Mouse (Mus musculus): ENCODE measurements around the gene Cdca3. TPM values are rescaled to one million over a fixed set of nuclear protein-coding genes. Genes with fewer than 3 reads are reported as not detected.
"Not testable (repeated sequence)": the region's sequence is repeated elsewhere in the genome, so short reads cannot be mapped to it uniquely, and the experiment has no call there.

Gene Cdca3
- polyA plus RNA-seq, 1 experiment from 2014 or later = 202 TPM

GRCm38 (mm10) chr6:124802400-124802799 is 26.9 kb upstream of the Cdca3 start:
- H3K9ac ChIP-seq = peak overlapping the region; percentile 43; the same call in 1 of the 2 replicates
- H3K9me3 ChIP-seq (replicated peaks); H3K27me3 ChIP-seq; H3K36me3 ChIP-seq: not testable (repeated sequence)
- peak overlapping the region; percentile 66 for H3K4me2 ChIP-seq
- H3K27ac ChIP-seq = peak overlapping the region; percentile 83
- DNase-seq (peak; percentile 56), ATAC-seq (ENCODE audit: low read depth) (peak; percentile 17; the same call in 1 of the 2 replicates)
- WGBS (ENCODE audit: insufficient replicate concordance) = 7% methylated on average over 5 of the region's 9 CpGs
- peaks cover 39% of the 10 kb centered on the region for H3K4me1 ChIP-seq (replicated peaks)
- H3K4me3 ChIP-seq (replicated peaks) = peak overlapping the region; percentile 43

- WGBS (ENCODE audit: insufficient replicate concordance) = 68% methylated on average over 3 of the region's 3 CpGs
- H3K9me3 ChIP-seq (replicated peaks) = no peaks in the 10 kb centered on the region
- H3K9ac ChIP-seq = no peak overlapping the region
- H3K27ac ChIP-seq = no peak overlapping the region
- DNase-seq = no peak
- no peaks in the 10 kb centered on the region for H3K27me3 ChIP-seq
- H3K4me3 ChIP-seq (replicated peaks) = no peak overlapping the region
- H3K4me1 ChIP-seq (replicated peaks) = peaks cover 45% of the 10 kb centered on the region
- H3K4me2 ChIP-seq = peak overlapping the region; percentile 66; the same call in 1 of the 2 replicates
- no peaks in the 10 kb centered on the region for H3K36me3 ChIP-seq
- ATAC-seq (ENCODE audit: low read depth) = no peak
These were observed 26.3 kb upstream of the Cdca3 start for GRCm38 (mm10) chr6:124803061-124803460.

GRCm38 (mm10) chr6:124803691-124804090 is 25.7 kb upstream of the Cdca3 start:
- WGBS (ENCODE audit: insufficient replicate concordance) = 84% methylated on average over 4 of the region's 4 CpGs
- not testable (repeated sequence) for H3K27ac ChIP-seq; H3K27me3 ChIP-seq; DNase-seq; H3K9ac ChIP-seq; H3K4me3 ChIP-seq (replicated peaks); H3K9me3 ChIP-seq (replicated peaks); H3K36me3 ChIP-seq; ATAC-seq (ENCODE audit: low read depth); H3K4me2 ChIP-seq
- peaks cover 51% of the 10 kb centered on the region for H3K4me1 ChIP-seq (replicated peaks)

DNA sequence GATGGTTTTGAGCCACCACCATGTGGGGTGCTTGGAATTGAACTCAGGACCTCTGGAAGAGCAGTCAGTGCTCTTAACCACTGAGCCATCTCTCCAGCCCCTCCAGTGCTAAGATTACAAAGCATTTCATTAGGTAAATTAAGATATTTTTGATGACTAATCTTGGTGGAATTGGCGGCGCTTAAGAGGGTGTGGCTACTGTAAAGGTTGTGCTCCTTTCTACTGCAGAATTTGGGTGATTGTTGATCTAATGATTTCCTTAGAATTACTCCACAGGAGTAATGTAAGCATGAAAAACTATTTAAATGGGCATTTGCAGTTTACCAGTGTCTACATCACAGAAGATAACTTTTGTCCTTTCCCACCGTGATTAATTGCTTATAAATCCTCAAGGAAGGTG is 25.0 kb upstream of the Cdca3 start:
- WGBS (ENCODE audit: insufficient replicate concordance) = 60% methylated on average over 3 of the region's 3 CpGs
- H3K4me3 ChIP-seq (replicated peaks) = no peak overlapping the region
- no peak for ATAC-seq (ENCODE audit: low read depth)
- no peaks in the 10 kb centered on the region for H3K36me3 ChIP-seq
- H3K4me1 ChIP-seq (replicated peaks) = peaks cover 56% of the 10 kb centered on the region
- no peak for DNase-seq
- no peaks in the 10 kb centered on the region for H3K27me3 ChIP-seq
- H3K9ac ChIP-seq = no peak overlapping the region
- no peaks in the 10 kb centered on the region for H3K9me3 ChIP-seq (replicated peaks)
- H3K27ac ChIP-seq = peak overlapping the region; percentile 89
- H3K4me2 ChIP-seq = no peak overlapping the region

DNA sequence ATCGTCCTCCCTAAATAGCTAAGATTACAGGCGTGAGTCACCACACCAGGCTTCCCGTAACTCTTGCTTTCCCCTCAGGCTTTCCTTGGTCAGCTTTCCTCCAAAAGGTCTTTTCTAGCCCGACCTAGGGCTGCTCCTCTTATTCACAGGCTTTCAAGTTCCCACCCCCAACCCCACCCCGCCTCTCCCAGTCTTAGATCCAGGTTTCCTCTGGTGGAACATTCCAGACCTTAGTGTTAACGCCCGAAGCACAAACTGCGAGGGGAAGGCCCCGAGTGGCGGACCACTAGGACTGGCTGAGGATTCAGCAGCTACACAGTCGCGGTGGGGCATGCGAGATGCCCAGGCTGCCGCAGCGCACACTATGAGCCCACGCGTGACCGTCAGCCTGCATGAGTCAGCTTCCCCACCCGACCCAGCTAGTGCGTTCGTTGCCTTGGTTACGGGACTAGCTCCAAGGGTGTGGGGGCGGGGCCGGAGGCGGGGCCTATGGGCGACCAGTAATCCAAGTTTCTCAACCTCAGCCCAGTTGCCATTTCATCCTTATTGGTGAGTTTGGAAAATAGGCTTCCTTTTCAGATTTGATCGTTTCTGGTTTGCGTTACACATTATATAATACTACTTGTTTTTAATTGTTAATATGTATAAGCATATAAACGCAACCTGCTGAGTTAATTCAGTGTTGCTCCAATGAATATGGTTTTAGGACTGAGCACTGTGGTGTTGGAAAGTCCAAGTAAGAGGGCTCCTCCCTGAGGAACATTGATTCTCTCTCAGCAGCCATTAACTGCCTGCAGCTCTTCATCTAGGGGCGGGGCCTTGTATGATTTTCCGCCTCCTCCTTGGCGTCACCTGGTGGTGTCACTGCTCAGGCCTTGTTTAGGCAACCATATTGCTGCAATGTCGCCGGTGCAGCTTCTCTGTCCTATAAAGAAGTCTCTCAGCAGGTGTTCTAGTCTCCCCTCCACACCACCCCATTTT is 23.7 kb upstream of the Cdca3 start:
- DNase-seq (peak; percentile 90), ATAC-seq (ENCODE audit: low read depth) (peak; percentile 69)
- H3K9me3 ChIP-seq (replicated peaks) = no peaks in the 10 kb centered on the region
- H3K9ac ChIP-seq = peak overlapping the region; percentile 68
- H3K4me1 ChIP-seq (replicated peaks) = peaks cover 69% of the 10 kb centered on the region
- 4% methylated on average over 34 of the region's 34 CpGs for WGBS (ENCODE audit: insufficient replicate concordance)
- H3K27ac ChIP-seq = peak overlapping the region; percentile 89
- no peaks in the 10 kb centered on the region for H3K27me3 ChIP-seq
- peak overlapping the region; percentile 83 for H3K4me2 ChIP-seq
- H3K36me3 ChIP-seq = peaks cover 10% of the 10 kb centered on the region
- H3K4me3 ChIP-seq (replicated peaks) = peak overlapping the region; percentile 63

DNA sequence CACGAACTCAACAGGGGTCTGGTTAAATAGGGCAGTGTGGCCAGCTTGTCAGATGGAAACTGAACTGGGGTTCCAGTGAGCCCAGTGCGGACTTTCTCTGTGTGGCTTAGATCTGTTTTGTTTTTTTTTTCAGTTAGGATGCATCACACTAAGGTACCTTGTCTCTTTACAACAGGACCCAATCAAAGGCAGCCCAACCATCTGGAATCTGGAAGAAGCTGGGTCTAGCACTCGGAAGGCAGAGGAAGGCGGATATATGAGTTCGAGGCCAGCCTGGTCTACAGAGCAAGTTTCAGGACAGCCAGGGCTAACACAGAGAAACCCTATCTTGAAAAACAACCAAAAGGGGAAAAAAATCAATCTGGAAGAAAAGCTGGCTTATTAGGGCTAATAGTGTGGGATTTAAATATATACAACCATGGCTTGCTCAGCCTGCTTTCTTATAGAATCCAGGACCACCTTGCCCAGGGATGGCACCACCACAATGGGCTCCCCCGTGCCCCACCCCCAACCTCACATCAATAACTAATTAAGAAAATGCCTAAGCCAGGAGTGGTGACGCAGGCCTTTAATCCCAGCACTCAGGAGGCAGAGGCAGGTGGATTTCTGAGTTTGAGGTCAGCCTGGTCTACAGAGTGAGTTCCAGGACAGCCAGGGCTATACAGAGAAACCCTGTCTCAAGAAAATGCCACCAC is 22.8 kb upstream of the Cdca3 start:
- Histone ChIP-seq H3K4me2 (peak overlapping the region; percentile 83), H3K27ac (peak overlapping the region; percentile 89), H3K4me1 (replicated peaks) (peaks cover 77% of the 10 kb centered on the region), H3K9ac (peak overlapping the region; percentile 59), H3K36me3 (peaks cover 19% of the 10 kb centered on the region), H3K4me3 (replicated peaks) (peak overlapping the region; percentile 63), H3K27me3 (no peaks in the 10 kb centered on the region), H3K9me3 (replicated peaks) (no peaks in the 10 kb centered on the region)
- DNase-seq (no peak), ATAC-seq (ENCODE audit: low read depth) (no peak)
- WGBS (ENCODE audit: insufficient replicate concordance) = 77% methylated on average over 7 of the region's 7 CpGs

GRCm38 (mm10) chr6:124807366-124807765 is 22.0 kb upstream of the Cdca3 start:
- Histone ChIP-seq H3K27ac (peak overlapping the region; percentile 97), H3K9me3 (replicated peaks) (no peaks in the 10 kb centered on the region), H3K27me3 (no peaks in the 10 kb centered on the region), H3K4me1 (replicated peaks) (peaks cover 84% of the 10 kb centered on the region), H3K36me3 (peaks cover 27% of the 10 kb centered on the region), H3K4me2 (no peak overlapping the region), H3K9ac (no peak overlapping the region), H3K4me3 (replicated peaks) (no peak overlapping the region)
- no peak for DNase-seq
- 66% methylated on average over 4 of the region's 4 CpGs for WGBS (ENCODE audit: insufficient replicate concordance)
- ATAC-seq (ENCODE audit: low read depth) = no peak

DNA sequence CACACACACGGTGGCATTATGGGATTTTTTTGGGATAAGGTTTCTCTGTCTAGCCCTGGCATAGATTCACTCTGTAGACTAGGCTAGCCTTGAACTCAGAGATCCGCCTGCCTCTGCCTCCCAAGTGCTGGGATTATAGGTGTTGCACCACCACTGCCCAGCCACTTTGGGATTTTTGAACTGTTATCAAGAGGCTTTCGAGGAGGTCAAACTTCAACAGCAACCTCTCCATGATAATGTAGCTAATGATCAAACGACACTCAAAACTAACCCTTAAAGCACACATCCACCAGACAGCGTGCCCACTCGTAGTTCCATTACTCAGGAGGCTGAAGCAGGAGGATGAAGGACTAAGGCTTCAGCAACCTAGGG is 21.4 kb upstream of the Cdca3 start:
- Histone ChIP-seq H3K4me3 (replicated peaks) (peak overlapping the region; percentile 86), H3K4me2 (peak overlapping the region; percentile 100), H3K27me3 (no peaks in the 10 kb centered on the region), H3K9ac (peak overlapping the region; percentile 92), H3K27ac (peak overlapping the region; percentile 97), H3K9me3 (replicated peaks) (no peaks in the 10 kb centered on the region), H3K4me1 (replicated peaks) (peaks cover 85% of the 10 kb centered on the region), H3K36me3 (peaks cover 30% of the 10 kb centered on the region)
- ATAC-seq (ENCODE audit: low read depth) (no peak), DNase-seq (no peak)
- WGBS (ENCODE audit: insufficient replicate concordance) = 68% methylated on average over 6 of the region's 6 CpGs

DNA sequence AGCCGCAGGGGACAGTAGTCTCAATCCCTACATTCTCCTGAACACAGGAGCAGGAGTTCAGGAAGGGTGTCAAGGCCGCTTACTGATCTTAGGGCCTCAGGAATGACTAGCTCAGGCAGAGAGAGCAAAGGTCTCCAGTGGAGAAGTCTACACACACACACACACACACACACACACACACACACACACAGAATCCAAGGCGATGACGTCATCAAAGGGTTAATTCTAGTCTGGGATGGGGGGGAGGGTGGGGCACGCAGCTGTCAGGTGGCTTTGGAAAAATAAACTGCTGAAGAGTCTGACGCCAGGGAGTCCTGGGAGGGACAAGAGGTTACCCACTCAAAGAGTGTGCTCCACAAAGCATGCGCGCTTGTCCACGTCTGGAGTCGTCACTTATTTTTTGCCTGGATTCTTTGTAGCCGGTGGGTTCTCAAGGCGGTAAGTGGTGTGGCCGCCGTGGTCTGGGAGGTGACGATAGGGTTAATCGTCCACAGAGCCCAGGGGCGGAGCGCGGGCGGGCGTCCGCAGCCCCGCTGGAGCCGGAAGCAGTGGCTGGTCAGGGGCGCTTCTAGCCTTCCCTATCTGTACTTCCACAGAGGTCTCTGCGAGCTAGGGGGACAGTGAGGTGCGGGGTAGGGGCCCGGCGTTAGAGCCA is 20.9 kb upstream of the Cdca3 start, which contains the start of gene Spsb2:
Spsb2 (plus strand) TSS at position 304 of the 655 bp plus-strand sequence.
- DNase-seq (peak; percentile 69), ATAC-seq (ENCODE audit: low read depth) (peak; percentile 63)
- Histone ChIP-seq H3K9ac (peak within 1 kb of the TSS; percentile 92), H3K27ac (peak within 1 kb of the TSS; percentile 97), H3K9me3 (replicated peaks) (no peaks in the 10 kb centered on the region), H3K36me3 (peaks cover 30% of the 10 kb centered on the region), H3K4me1 (replicated peaks) (peaks cover 88% of the 10 kb centered on the region), H3K4me2 (peak within 1 kb of the TSS; percentile 100), H3K4me3 (replicated peaks) (peak within 1 kb of the TSS; percentile 86), H3K27me3 (no peaks in the 10 kb centered on the region)
- 4% methylated on average over 29 of the region's 29 CpGs for WGBS (ENCODE audit: insufficient replicate concordance)

DNA sequence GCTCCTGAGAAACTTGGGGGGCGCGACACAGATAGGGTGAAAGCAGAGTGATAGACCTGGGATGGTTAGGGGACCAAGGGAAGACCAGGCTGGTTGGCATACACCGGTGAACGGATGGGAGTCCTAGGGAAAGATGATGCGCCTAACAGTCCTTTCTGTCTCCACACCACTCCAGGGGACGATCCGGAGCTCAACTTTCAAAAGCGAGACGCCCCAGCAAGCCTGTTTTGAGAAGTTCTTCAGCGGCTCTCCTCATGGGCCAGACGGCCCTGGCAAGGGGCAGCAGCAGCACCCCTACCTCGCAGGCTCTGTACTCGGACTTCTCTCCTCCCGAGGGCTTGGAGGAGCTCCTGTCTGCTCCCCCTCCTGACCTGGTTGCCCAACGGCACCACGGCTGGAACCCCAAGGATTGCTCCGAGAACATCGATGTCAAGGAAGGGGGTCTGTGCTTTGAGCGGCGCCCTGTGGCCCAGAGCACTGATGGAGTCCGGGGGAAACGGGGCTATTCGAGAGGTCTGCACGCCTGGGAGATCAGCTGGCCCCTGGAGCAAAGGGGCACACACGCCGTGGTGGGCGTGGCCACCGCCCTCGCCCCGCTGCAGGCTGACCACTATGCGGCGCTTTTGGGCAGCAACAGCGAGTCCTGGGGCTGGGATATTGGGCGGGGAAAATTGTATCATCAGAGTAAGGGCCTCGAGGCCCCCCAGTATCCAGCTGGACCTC is 20.1 kb upstream of the Cdca3 start:
- ATAC-seq (ENCODE audit: low read depth) = peak; percentile 40
- Histone ChIP-seq H3K4me3 (replicated peaks) (peak overlapping the region; percentile 86), H3K9ac (peak overlapping the region; percentile 92), H3K9me3 (replicated peaks) (no peaks in the 10 kb centered on the region), H3K4me1 (replicated peaks) (peaks cover 88% of the 10 kb centered on the region), H3K4me2 (peak overlapping the region; percentile 100), H3K27me3 (no peaks in the 10 kb centered on the region), H3K27ac (peak overlapping the region; percentile 97), H3K36me3 (peaks cover 30% of the 10 kb centered on the region)
- DNase-seq = peak; percentile 80
- WGBS (ENCODE audit: insufficient replicate concordance) = under 1% methylated on average over 35 of the region's 35 CpGs
